Mouse (Mus musculus) regulatory T cell (primary cell): ENCODE results near the gene Nipbl.

Experiments
- in situ Hi-C: fragments of 300-600 bp; cut with MboI, MseI; formaldehyde crosslinking; loops from one replicate; pipeline ENCODE4 v1.15.1; 2025; ENCODE audit warnings: high pct_unique_total_duplicates

The Nipbl gene

GRCm38 (mm10) chr15:8420909-8421308 is 23.4 kb downstream of the Nipbl start:
- in situ Hi-C loops: no loop called here

GRCm38 (mm10) chr15:8416500-8417138 is 27.6 kb downstream of the Nipbl start:
- in situ Hi-C loops: no loop called here

GRCm38 (mm10) chr15:8413356-8413755 is 30.9 kb downstream of the Nipbl start:
- in situ Hi-C loops: no loop called here

DNA sequence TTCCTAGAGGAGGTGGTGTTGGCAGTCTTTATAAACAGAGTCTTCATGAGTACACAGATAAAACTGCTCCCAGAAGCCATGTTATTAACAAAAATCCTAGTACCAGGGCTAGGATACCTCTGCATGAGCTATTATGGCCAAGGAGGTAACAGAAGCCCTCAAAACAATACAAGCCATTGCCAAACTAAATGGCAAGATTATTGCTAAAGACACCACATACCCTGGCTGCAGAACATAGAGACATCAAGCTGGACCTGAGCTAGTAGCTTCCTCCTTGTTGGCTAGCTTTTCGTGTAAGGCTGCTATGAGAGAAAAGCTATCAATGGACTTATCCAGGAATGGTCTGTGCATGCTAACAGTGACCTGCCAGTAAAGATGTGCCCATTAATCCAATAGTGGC is 32.4 kb downstream of the Nipbl start:
- in situ Hi-C loops: no loop called here

GRCm38 (mm10) chr15:8411168-8411837 is 33.0 kb downstream of the Nipbl start:
- in situ Hi-C loops: no loop called here

- in situ Hi-C loops: no loop called here
Observed at GRCm38 (mm10) chr15:8407082-8407481, 37.2 kb downstream of the Nipbl start.

DNA sequence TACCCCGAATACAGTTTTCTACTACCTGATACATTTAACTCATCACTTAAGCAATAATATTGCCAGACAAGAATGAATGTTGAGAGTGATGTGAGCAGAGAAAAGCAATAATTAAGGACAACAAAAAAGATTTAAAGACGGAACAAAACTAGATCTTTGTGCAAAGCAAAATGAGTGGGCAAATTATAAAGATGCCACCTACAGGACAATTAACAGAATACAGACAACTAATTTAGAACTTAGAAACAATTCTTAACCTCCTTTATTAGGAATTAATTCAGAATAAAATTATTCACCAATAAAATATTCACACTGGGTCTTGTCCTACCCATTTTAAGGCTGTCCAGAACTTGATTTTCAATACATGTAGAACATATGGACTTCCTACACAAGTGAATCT is 38.0 kb downstream of the Nipbl start:
- in situ Hi-C loops: no loop called here

DNA sequence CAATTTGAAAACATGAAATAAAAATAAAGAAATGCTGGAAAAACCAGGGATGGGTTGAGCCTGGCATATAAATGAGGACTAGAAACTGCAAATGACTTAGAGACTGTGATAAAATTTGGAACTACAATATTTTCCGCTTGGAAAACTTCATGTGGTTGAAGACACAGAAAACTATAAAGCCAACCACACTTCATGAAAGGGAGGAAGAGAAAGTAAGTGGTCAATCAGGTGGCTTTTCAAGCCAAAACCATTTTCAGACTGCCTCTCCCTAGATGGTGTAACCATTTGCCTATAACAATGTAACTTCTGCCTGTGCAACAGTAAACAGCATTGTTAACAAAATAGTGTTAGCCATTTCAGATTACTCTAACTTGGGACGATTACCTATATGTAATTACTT is 41.7 kb downstream of the Nipbl start:
- in situ Hi-C loops: no loop called here

DNA sequence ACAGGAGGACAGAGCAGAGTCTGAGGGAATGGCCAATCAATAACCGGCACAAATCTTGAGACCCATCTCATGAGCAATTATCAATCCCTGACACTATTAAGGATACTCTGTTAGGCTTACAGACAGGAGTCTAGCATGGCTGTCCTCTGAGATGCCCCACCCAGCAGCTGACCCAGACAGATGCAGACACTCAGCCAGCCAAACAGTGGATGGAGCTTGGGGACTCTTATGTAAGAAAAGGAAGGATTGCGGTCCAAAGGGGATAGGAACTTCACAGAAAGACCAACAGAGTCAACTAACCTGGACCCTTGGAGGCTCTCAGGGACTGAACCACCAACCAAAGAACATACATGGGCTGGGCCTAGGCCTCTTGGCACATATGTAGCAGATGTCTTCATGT is 42.7 kb downstream of the Nipbl start:
- in situ Hi-C loops: no loop called here

DNA sequence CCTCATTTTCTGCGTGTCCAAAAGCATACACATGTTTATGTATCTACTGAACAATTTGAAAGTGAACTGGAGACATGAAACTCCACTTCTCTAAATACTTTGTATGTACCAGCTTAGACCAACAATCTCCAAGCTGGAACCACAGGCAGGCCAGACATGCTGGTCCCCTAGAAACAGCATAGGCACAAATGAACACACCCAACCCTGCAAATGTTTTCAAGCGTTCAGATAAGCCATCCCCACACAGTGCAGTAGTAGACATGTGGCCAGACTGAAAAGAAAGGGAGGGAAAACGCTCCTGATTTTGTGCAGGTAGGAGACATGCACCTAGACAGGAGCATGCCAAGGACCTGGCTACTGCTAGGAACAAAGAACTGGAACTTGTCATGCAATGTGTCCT is 52.5 kb downstream of the Nipbl start:
- in situ Hi-C loops: no loop called here

DNA sequence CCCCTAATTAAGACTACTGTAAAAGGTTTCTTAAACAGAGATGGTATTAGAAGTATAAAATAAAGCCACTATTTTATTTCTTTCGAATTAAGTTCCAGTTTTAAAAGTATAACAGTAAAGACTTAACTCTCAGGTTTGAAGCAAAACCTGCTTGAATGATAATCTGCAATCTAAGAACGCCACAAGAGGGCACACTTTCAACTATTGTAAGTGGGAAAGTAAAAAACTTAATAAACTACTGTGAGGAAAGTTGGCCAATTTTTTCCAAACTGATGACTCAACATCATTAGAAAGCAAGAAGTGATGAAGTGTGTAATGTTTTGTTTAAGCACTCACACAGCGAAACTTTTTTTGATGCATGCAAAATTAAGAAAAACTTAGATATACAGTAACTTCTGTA is 62.0 kb downstream of the Nipbl start:
- in situ Hi-C loops: no loop called here

GRCm38 (mm10) chr15:8375657-8376056 is 68.6 kb downstream of the Nipbl start:
- in situ Hi-C loops: no loop called here

DNA sequence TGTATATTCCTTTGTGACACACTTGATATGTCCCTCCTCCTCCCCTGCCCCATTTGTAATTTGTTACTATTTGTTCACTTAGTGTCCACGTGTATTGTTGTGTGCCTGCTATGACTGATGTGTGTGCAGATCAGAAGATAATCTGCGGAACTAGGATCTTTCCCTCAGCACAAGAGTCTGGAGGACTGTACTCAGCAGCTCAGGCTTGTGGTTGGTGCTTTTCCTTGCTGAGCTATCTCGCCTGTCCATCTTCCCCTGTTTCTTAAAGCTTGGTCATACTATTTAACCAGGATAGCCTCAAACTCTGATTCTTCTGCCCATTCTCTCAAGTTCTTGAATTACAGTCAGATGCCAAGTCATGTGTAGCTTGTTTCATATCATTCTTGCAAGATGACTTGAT is 69.5 kb downstream of the Nipbl start:
- in situ Hi-C loops: loop anchor here (5.0 kb wide), 1 partner anchor 203 kb away; no protein-coding TSS in a partner anchor

DNA sequence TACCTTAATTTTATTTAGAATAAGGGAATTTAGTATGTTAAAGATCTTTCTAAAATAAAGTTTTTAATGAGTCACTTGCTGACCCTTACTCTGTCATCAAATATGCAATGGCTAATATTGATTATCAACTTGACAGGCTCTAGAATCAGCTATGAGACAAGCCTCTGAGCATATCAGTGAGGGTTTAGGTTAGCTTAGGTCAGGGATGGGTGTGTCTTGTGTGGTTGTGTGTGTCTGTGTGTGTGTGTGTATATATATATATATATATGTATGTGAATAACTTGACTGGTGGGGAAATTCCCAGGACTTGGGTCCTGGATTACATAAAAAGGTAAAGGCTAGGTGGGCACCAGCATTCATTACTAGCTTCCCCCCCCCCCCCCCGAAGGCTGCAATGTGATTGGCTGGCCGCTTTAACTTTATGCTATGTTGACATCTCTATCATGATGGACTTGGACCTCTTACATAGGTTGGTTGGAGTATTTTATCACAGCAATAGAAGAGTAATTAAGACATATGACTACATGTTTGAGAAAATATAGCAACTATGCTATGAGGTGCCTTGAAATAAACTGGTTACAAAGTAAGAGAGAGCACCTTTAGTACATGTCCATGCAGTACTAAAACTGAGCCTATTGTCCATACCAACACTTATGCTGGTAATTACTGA is 97.0 kb downstream of the Nipbl start:
- in situ Hi-C loops: no loop called here

GRCm38 (mm10) chr15:8340596-8340995 is 103.7 kb downstream of the Nipbl start:
- in situ Hi-C loops: no loop called here

DNA sequence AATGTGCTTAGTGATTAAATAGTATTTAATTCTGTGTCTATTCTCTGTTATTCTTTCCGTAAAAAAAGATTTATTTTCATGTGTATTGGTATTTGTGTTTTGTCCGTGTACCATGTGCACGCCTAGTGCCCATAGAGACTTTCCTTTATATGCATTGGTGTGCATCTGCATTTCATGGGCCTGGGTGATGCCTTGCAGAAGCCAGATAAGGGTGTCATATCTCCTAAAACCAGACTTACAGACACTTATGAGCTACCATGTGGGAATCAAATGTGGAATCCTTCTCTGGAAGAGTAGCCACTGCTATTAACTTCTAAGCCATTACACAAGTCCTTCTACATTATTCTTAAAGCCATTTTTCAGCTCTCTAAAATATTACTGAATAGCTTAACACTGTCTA is 112.7 kb downstream of the Nipbl start:
- in situ Hi-C loops: no loop called here

DNA sequence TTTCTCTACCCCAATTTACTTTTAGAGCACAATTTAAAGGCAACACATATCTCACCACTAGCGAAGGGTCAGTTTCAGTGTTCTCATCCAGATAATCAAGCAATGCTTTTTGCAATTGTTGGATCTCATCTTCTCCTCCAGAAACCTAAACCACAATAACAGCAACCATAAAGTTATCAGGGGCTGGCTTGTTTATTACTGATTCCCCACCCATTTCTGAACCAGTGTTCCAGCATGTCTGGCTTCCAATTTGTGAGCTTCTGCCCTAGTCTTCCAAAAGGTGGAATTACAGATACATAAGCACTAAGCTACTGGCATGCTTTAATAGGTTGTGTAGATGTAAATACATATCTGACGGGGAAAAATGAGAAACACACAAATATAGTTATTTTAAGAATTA is 118.6 kb downstream of the Nipbl start:
- in situ Hi-C loops: no loop called here

DNA sequence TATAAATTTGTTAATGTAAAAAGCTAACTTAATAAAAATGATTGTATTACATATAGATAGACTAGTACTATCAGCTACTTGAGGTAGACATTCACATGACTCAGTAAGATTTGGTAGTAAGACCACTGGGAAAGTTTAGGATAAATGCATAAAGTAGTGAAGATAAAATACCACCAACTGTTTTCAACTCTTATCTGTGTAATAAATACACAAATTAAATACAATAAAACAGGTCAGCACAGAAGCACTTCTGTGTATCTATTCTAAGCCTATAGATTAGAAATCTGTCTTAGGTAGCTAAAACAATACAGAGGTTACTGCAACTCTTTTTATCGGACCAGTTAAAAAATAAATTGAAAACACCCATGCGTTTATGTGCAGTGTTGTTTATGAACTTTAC is 119.4 kb downstream of the Nipbl start:
- in situ Hi-C loops: no loop called here

DNA sequence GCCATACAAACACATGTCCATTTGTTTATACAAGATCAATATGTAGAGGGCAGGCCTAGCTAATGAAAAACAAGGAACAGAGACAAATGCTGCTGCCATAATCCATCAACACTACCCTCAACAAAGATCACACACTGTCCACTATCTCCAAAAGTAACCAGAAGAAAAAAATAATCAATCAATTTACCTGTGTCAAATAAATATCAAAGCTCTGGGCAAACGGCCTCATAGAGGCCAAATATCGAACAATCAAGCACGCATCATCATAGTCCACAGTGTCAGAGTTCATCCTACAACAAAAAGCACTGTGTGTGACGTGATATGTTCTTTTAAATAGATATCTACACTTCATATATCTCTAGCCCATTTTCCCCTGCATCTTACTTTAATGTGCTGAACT is 120.2 kb downstream of the Nipbl start:
- in situ Hi-C loops: no loop called here

- in situ Hi-C loops: no loop called here
Observed at GRCm38 (mm10) chr15:8321491-8321890, 122.8 kb downstream of the Nipbl start.

DNA sequence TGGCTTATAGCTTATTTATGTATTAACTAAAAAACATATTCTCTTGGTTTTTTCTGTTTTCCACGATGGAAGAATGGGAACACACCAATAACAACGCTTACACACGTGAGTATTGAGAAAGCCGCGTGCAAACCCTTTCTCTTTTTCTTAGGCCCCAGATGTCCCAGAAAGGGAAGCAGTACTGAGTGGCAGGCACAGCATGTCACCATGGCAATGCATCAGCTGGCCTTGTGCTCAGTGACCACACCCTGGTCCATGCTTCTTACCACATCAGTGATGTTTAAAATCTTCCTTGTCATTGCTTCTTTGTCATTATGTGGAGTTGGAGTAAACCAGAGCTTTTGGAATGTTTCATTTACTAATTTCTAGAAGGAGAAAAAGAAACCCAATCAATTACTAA is 125.1 kb downstream of the Nipbl start:
- in situ Hi-C loops: no loop called here

GRCm38 (mm10) chr15:8317381-8317780 is 126.9 kb downstream of the Nipbl start:
- in situ Hi-C loops: no loop called here

DNA sequence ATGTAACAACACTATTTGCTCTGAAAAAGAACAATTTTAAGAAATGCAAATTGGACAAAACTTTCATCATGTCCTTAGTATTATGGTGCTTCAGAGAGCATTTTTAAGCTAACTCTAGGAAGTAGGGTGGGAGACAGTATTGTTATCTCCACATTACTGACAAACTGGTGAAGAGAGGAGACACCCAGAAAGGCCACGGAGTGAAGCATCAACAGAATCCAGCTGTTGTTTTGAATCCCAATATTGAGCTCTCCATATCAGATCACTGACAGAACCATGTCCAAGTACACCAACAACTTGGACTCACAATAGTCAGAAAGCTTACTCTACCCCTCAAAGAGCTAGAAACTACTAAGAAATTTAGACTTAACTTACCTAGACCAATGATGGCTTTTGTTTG is 138.8 kb downstream of the Nipbl start:
- in situ Hi-C loops: no loop called here
